Mouse (Mus musculus) c-Kit-positive CD71-negative TER-119-negative erythroid progenitor cells, embryonic 14.5 days (primary cell): ENCODE measurements around the gene Ctnnbip1.
A peak's percentile ranks its signal among the peaks of the same experiment; 100 is the strongest.
"Not testable (repeated sequence)": the region's sequence is repeated elsewhere in the genome, so short reads cannot be mapped to it uniquely, and the experiment has no call there.

Source experiments
- DNase-seq: peaks from one replicate; pipeline ENCODE4 v3.0.0-alpha.2; 2013; ENCODE audit warnings: low read depth

Gene Ctnnbip1

DNA sequence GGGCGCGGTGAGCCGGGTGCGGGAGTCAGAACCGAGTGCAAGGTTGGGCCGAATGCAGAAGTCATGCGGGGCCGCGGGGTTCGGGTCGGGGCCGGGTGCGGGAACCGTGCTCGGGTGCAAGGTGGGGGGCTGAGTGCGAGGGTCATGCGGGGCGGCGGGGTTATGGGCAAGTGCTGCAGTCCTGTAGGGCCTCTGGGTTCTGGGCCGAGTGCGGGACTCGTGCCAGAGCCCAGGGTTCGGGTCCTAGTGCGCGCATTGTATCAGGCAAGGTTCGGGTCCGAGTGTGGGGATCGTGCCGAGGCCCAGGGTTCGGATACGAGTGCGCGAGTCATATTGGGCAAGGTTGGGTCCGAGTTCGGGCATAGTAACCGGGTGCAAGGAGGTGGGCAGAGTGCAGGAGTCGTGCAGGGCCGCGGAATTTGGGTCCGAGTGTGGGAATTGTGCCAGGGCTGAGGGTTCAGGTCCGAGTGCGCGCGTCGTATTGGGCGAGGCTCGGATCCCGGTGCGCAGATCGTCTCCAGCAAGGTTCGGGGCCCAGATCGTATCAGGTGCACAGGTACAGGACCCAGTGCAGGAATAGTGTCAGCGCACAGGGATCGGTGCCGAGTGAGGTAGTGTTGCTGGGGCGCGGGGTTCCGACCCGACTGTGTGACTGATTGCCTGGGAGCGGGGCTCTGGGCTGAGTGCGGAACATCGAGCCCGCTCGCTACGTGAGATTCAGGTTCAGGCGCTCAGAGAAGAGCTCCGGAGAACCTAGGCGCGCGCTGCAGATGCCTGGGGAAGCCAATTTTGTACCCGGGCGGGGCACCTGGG is 69.0 kb downstream of the Ctnnbip1 start:
- no peak for DNase-seq

DNA sequence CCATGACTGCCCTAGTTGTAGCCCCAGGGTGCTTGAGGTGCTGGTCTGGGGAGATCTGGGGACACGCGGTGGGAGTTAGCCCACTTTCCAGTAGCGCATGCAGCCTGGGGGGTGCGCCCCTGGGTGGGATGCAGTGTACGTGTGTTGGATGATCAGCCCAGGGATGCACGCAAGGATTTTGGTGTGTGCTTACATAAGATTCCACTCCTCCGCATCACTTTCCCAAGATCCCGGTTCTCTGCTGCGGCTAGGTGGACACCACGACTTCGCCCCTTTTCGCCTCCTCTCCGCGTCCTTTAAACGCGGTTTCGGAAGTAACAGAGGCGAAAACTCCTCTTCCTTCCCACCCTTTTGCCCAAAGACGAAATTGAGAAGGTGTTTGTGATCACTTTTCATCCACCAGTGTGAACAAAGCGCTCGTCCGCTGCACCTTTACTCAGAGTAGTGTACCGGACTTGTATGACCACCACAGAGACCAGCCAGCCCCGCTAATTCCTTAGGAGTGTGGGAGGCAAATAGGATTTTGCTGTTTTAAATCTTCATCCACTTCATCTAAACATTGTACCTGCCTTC is 69.6 kb downstream of the Ctnnbip1 start:
- no peak for DNase-seq

DNA sequence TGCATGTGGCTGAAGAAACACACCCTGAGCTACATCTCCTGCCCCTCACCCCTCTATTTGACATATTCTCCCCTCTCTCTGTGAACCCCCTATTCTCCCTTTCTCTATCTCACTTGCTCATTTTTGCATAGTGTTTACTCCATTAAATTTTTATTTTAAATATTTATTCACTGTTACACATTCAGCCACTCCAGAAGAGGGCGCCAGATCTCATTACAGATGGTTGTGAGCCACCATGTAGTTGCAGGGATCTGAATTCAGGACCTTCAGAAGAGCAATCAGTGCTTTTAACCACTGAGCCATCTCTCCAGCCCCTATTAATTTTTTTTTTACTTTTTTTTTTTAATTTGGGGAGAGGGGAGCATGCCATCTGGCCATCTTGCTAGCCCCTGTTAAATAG is 72.2 kb downstream of the Ctnnbip1 start:
- no peak for DNase-seq

DNA sequence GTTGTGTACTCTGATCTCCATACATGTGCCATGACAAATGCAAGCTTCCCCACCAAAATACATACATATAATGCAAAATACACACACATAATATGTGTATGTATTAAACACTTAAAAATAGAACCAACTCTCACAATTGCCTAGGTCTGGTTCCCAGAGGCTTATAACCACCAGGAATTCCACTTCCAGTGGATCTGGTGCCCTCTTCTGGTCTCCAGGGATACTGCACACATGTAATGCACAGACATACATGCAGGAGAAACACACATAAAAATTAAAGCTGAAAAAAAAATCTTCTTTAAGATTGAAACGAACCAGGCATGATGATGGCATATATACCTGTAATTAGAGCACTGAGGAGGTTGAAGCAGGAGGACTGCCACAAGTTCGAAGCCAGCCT is 73.5 kb downstream of the Ctnnbip1 start:
- no peak for DNase-seq

DNA sequence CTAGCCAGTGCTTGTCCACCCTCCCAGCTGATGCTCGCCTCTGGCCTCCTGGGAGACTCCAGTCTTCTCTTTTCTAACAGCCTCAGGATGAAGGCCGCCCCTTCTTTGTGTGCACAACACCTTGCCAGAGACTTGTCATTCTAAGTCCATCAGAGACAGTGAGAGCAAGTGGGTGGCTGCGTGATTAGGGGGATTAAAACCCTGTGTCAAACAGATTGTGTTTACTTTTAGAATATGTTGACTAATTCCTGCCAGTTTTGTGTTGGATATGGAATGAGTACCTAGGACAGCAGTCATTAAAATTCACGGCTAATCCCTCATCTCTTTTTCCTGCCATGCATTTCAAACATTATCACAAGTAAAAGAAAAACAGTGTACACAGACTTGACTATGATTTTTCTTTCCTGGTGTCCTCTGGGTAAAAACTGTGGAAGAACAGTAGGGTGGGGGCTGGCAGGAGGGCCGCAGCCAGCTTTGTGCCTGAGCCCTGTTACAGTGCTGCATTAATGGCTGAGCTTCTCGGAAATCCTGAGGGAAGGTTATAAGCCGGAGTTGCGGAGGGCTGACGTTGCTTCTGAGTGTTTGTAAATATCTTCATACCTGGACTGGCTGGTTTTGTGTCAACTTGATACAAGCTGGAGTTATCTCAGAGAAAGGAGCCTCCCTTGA is 77.0 kb downstream of the Ctnnbip1 start:
- no peak for DNase-seq

DNA sequence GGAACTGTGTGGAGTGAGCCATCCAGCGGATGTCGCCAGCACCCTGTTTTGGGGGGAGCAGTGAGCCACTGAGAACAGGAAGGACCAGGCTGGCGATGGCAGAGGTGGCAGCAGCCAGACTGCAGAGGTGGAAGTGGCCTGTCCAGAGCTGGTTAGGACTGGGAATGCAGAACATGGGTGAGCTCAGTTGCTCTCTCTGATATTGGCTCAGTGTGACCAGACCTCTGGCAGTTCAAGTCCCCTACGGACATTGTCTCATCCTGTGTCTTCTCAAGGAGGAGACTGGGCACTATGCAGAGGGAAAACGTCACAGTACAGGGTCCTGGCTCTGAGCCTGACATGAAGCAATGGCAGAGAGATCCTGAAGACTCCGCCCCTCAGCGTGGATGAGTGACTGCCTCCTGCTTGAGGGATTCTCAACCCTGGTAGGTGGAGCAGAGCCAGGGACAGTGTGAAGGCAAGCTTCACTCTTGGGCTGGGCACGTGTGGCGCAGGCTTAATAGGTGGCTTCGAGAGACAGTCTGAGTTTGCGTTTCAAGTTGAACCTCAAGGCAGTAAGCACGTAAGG is 79.7 kb downstream of the Ctnnbip1 start:
- DNase-seq = no peak

DNA sequence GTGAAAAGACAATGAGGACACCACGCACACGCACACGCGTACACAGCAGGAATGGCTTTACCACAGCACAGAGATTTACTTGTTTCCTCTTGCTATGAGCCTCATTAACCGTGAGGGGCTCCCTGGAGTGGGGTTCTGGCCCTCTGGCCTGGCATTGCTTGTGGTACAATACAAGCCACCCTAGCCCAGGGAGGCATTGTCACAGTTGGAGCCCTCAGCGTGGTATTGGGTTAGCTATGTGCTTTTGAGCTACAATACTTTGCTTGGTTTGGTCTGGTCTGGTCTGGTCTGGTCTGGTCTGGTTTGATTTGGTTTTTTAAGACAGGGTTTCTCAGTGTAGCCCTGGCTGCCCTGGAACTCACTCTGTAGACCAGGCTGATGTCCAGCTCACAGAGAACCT is 81.5 kb downstream of the Ctnnbip1 start:
- DNase-seq = no peak

DNA sequence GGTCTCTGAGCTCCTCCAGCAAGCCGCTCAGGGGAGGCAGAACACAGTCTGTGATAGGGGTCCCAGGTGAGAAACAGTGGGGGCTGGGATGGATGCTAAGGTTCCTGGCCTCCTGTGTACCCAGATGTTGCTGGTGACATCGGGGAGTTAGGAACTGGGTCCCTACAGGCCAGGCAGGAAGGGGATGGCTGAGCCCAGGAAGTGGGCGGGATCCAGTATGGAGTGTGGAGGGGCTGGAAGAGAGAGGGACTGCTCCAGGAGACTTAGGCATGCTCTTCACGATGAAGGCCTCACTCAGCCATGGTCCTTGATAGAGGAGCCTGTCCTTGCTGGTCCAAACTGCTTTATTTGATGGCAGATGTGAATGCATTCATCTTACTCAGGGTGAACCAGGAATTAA is 82.1 kb downstream of the Ctnnbip1 start:
- DNase-seq = no peak

DNA sequence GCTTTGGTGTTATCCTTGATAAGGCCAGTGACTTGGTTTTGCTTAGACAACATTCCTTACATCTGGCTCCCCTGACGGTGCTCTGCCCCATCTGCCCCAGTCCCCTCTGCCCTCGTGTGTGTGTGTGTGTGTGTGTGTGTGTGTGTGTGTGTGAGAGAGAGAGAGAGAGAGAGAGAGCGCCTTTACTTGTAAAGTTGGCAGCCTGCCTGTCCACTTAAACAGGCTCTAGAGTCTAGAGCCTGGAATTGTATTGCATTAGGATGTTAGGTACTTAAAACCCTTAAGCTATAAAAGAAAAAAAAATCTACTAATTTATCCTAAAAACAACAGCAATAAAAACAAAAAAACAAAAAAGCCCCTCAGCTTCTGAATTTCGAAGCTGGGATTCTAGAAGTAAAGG is 83.4 kb downstream of the Ctnnbip1 start:
- DNase-seq = no peak

DNA sequence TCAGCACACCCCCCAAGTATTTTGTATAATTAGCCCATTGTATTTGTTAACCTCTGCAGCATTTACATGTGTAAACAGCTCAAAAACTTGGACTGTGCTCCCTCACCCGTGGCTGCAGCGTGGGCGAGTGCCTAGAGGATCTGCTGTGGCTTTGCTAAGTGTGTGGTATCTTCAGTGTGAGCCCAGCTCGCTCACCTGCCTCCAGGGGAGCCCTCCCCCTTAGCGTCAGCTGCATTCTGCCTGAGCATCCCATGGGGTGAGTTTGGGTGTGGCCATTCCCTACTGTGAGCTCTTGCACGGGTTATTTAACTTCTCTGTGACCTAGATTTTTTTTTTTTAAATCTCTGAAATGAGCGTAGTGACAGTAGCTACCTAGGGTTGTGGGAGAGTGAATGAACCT is 84.2 kb downstream of the Ctnnbip1 start:
- no peak for DNase-seq

DNA sequence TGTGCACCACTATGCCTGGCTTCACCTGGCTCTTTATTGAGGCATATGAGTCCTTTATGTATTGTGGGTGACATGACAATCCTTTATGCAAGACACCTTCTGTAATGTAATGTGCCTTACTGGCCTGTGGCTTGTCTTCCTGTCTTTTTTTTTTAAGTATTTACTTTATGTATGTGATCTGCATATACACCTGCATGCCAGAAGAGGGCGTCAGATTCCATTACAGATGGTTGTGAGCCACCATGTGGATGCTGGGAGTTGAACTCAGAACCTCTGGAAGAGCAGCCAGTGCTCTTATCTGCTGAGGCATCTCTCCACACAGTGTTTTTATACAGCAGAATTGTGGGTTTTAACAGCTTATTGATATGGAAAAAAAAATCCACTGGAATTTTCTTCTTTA is 85.8 kb downstream of the Ctnnbip1 start:
- DNase-seq = no peak

DNA sequence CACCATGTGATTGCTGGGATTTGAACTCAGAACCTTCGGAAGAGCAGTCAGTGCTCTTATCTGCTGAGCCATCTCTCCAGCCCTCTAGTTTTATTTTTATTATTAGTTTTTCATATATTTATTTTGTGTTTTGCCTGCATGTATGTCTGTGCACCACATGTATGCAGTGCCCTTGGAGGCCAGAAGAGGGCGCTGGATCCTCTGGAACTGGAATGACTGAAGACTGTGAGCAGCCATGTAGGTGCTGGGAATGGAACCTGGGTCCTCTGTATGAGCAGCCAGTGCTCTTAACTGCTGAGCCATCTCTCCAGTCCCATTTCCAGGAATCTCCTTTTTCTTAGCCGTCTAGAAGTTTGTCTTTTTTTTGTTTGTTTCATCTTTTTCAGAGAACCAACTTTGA is 86.5 kb downstream of the Ctnnbip1 start:
- DNase-seq = no peak

DNA sequence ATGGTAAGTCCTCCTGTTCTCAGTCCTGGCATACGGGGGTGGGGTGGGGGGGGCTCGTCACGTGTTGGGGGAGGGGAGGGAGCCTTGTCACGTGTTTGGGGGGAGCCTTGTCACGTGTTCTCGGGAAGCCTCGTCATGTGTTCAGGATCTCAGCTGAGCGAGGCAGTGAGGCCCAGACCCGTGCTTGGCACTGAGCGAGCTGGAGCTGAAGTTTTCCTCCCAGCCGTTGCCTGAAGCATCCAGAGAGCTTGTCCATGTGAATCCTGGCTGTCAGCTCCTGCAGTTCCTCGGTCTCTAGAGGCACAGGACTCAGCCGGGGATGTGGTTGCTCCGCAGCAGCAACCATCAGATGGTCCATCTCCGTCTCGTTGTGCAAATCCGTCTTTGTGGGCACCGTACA is 88.0 kb downstream of the Ctnnbip1 start:
- DNase-seq = no peak

DNA sequence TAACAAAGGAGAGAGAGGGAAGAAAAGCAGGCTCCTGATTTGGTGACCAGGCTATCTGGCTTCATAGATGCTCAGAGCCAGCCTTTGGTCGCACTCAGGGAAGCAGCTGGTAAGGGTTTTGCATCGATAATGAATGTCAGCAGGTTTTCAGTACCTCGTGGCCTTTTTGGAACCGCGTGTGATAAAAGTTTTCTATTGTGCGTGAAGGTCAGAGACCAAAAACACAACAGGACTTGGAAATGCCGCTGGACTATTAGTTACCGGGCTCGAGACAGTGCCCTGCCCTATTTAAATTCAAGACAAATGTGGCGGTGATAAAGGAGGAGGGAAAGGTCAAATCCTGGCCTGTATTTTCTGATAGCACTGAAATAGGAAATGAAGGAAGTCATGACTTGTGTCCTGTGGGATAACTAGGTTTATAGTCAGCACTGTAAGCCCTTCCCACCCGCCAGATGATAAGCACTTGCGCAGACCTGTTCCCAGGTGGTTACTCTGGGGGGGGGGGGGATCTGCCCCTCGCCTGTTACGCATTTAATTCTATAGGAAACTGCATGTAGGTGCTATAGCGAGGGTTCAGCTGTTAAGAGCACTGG is 88.8 kb downstream of the Ctnnbip1 start:
- no peak for DNase-seq

DNA sequence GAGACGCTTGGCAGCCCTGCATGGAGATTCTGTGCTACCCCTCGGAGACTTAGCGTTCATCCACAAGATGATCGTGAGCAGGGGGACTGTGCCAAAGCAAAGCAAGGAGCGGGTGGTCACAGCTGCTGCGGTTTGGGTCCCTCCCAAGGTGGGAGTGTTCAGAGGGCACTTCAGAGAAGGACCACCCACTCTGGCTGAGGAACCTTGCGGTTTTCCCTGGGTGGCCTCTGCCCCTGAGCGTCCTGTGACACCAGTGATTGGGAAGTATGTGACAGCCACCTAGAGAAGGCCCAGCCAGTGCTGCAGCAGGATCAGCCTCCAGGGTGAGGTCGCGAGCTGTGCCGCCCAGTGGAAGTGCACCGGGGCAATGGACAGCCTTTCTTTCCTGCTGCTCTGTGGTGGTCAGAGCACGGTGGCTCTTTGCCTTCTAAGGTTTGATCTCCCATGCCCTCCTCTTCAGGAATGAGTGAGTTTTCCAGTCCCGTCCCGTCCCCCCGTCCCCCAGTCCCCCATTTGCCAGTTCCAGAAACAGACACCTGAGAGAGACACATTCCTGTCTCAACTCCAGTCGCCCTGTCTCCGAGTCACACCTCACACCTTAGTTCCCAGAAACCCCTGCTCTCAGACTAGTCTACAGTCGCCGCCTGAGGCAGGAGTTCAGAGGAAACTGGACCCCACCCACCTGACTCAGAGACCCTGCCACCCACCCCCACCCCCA is 89.7 kb downstream of the Ctnnbip1 start:
- no peak for DNase-seq

DNA sequence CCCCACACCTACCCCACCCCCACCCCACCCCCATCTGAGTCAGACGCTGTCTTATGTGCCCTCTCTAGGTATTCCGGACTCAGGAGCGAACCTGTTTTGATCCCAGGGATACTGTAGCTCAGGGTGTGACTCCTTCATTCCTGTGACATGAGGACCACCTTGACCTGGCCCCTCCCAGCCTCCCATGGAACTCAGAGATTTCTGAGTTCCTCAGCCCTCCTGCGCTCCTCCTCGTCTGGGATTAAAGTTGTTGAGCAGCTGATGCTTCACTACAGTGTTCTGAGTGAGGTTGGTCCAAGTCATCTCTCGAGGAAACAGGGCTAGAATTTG is 90.2 kb downstream of the Ctnnbip1 start:
- no peak for DNase-seq

DNA sequence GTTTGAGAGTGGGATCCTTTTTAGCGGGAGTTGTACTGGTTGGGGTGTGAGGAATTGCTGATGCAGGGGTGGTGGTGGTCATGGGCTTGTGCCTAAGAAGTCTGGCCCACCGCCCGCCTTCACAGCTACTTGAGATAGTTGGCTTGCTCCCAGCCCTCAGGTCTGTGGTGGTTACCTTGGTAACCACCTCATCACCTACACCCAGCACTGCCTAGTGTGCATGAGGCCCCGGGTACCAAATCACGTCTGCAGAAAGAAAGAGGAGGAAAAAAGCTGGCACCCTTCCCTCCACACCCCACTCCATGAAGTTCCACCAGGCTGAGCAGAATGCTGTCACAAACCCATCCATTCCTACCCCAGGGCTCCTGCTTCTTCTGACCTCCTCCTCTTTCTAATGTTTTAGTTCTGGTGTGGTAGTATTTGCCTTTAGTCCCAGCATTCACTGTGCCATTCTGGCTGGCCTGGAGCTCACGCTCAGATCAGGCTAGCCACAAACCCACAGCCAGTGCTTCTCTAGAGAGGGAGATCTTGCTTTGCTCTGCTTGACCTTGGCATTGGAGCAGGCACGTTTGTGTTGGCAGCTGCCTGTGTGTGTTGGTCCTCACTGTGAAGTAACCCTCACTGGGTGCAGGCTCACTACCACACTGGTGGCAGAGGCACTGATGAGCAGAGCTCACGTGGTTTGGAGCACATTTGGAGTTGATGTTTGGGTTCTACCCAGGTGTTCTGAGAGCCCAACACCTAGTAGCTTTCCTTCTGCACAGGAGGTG is 91.4 kb downstream of the Ctnnbip1 start:
- no peak for DNase-seq

DNA sequence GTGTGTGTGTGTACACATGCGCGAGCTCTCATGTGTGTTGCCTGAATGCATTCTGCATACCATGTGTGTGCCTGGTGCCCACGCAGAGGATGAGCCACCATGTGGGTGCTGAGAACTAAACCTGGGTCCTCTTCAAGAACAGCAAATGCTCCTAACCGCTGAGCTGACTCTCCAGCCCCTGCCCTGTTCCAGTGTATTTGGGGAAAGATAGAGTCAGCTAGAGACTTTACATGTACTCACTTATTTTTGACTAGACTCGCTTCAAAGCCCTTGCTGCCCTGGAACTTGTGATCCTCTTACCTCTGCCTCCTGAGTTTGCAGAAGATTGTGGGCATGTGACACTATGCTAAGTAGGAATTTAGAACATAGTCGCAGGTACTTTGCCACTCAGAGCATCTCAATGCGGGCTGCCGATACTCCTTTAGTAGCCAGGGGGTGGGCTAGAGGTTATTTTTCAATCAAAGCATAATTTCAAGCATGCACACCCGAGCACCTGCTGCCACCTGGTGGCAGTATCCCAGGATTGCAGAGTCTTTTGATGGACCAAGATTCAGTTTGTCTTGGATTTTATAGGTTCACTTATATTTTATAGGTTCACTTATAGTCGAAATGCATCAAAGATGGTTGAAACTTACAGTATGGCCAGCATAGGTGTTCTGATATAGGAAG is 93.5 kb downstream of the Ctnnbip1 start:
- peak; percentile 49 for DNase-seq

DNA sequence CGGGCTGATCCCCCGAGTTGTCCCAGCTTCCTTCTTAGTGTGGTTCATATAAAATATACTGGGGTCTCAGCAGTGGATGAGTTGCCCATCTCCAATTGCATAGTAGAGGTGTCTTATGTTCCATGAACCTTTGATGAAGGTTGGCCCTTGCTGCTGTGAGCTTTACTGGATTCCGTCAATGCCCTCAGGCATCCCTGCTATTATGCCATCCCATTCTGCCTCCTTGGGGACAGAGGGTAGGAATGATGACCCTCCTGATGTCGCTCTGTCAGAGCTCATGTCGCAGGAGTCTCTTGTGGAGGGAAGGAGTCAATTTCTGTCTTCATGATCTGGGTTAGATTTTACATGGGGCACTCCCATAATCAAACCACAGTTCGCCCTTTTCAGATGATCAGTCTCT is 95.5 kb downstream of the Ctnnbip1 start:
- DNase-seq = not testable (repeated sequence)

DNA sequence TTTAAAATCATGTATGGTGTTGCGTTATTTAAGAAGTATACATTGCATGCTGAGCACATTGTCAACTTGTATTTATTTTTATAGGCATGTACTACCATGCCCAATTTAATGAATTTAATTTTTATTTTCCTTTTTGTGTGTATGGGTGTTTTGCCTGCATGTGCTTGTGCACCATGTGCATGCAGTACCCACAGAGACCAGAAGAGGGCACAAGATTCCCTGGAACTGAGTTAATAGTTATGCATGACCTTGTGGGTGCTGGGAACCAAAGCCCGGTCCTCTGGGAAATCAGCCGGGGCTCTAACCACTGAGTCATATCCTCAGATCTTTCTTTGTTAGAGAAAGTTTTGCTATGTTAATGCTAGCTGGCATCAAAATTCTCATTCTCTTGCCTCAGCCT is 96.8 kb downstream of the Ctnnbip1 start:
- no peak for DNase-seq
